Mouse (Mus musculus) hindbrain, embryonic 13.5 days (tissue): Measurements from ENCODE around the gene St6galnac5. TPM values are rescaled to one million over a fixed set of nuclear protein-coding genes. Genes with fewer than 3 reads are reported as not detected.

ENCODE experiments used
- ATAC-seq: fragments of 200-750 bp; cut with Nextera tagmentation; 2 replicates; pipeline ENCODE4 v1.8.0; 2017; ENCODE audit warnings: moderate TSS enrichment; ENCODE audit not compliant: low FRiP score
- H3K27ac ChIP-seq: fragments of 300-500 bp; sonication (generic); 2 replicates; pipeline ENCODE4 v1.5.1; 2015; ENCODE audit warnings: inconsistent platforms, mild to moderate bottlenecking, moderate library complexity
- H3K27me3 ChIP-seq: fragments of 300-500 bp; sonication (generic); 2 replicates; pipeline ENCODE4 v1.6.1; 2015; ENCODE audit warnings: mild to moderate bottlenecking, inconsistent platforms
- H3K36me3 ChIP-seq: fragments of 300-500 bp; sonication (generic); 2 replicates; pipeline ENCODE4 v1.6.1; 2015; ENCODE audit warnings: mild to moderate bottlenecking, inconsistent platforms
- H3K4me1 ChIP-seq: fragments of 300-500 bp; sonication (generic); replicated peaks from 2 replicates; pipeline ENCODE4 v1.6.1; 2015; ENCODE audit warnings: inconsistent platforms
- H3K4me2 ChIP-seq: fragments of 300-500 bp; sonication (generic); 2 replicates; pipeline ENCODE4 v1.6.1; 2015; ENCODE audit warnings: inconsistent platforms, mild to moderate bottlenecking, moderate library complexity
- H3K4me3 ChIP-seq: fragments of 300-500 bp; sonication (generic); 2 replicates; pipeline ENCODE4 v1.5.1; 2015; ENCODE audit warnings: mild to moderate bottlenecking, inconsistent platforms
- H3K9ac ChIP-seq: fragments of 300-500 bp; sonication (generic); 2 replicates; pipeline ENCODE4 v1.6.1; 2015; ENCODE audit warnings: mild to moderate bottlenecking, inconsistent platforms
- H3K9me3 ChIP-seq: fragments of 300-500 bp; sonication (generic); 2 replicates; pipeline ENCODE4 v1.6.1; 2016; ENCODE audit warnings: inconsistent platforms
- WGBS: fragments of 180-500 bp; shearing (Covaris S2); methylation state at CpG from one replicate; pipeline ENCODE4 v1.1.7; 2015; 5-methylcytosine and 5-hydroxymethylcytosine counted together
- polyA plus RNA-seq: library from polyadenylated mRNA; unstranded; fragments of >200 nt; fragmentation: Nextera tagmentation; extraction: Ambion mirVana; gene quantifications from 2 replicates; pipeline ENCODE4 v1.2.1, GENCODE M21; 2015

Gene St6galnac5
- polyA plus RNA-seq, 1 experiment from 2014 or later: 18.6 TPM

DNA sequence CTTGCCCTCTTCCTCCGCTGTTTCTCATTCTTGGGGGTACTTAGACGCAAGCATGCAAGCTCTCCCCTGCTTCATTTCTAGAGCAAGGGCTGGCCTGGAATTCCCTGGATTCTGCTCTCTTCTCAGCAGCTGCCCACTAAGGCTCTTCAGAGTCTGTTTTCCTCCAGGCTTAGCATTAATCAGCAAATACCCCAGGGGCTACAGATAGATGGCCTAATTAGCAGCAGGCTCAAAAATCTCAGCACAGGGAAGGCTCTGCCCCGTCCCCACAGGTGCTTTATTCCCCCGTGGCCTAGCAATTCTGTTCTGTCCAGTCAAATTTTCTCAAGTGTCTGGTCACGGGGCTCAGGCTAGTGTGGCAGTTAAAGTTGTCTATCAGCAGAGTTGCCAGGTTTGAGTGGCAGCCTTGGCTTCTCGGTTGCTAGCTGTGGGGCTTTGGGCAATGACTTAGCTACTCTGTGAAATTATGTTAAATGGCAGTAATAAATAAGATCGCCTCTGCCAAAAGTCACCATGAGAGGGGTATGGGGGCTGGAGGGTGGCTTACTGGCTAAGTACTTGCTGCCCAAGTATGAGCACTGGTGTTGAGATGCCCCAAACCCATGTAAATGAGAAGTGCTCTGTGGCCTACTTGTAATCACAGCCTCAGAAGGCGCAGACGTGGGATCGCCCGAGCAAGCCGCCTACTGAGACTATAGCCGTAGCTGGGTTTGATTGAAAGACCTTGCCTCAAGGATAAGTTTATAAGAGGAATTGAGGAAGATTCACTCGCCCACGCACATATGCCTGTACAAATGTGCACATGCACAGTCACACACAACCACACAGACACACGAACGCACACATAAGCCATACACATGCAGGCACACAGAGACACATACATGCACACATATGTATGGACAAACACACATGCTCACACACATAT lies 107.4 kb downstream of the St6galnac5 start:
- no peak for ATAC-seq
- H3K4me2 ChIP-seq: no peak overlapping the region
- 67% methylated on average over 17 of the region's 17 CpGs for WGBS

DNA sequence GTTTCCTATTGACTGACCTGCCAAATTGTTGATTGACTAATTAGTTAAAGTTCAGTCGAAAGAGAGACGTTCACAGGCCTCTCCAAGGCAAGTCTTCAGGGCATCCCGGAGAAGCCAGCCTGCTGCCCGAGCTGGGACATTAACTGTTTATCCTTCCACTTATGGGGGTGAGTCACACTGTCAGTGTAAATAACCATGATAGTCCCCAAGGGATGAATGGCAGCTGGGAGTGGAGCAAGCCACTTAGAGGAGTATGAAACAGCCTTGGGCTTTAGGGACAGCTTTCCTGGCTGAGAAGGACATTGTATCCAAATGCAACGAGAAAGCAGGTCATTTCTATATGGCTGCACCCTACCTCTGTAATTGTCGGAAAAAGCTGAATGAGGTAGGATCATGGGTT lies 109.5 kb downstream of the St6galnac5 start:
- Histone ChIP-seq H3K27ac (peak overlapping the region; percentile 68), H3K9me3 (no peaks in the 10 kb centered on the region), H3K36me3 (no peaks in the 10 kb centered on the region), H3K4me3 (no peak overlapping the region), H3K4me1 (peaks cover 43% of the 10 kb centered on the region), H3K4me2 (peak overlapping the region; percentile 9; the same call in 1 of the 2 replicates), H3K27me3 (no peaks in the 10 kb centered on the region), H3K9ac (0 out of 2 replicates have a peak overlapping the region, but pooled peaks have one; percentile 46)
- 0 out of 2 replicates have a peak, but pooled peaks have one; percentile 22 for ATAC-seq
- 26% methylated on average over 6 of the region's 6 CpGs for WGBS

More for the DNA sequence above, 107.4 kb downstream of the St6galnac5 start:
- H3K9me3 ChIP-seq: no peaks in the 10 kb centered on the region
- no peaks in the 10 kb centered on the region for H3K27me3 ChIP-seq
- H3K4me1 ChIP-seq: peaks cover 36% of the 10 kb centered on the region
- H3K27ac ChIP-seq: peak overlapping the region; percentile 3; the same call in 1 of the 2 replicates
- no peaks in the 10 kb centered on the region for H3K36me3 ChIP-seq
- no peak overlapping the region for H3K9ac ChIP-seq
- H3K4me3 ChIP-seq: no peak overlapping the region

DNA sequence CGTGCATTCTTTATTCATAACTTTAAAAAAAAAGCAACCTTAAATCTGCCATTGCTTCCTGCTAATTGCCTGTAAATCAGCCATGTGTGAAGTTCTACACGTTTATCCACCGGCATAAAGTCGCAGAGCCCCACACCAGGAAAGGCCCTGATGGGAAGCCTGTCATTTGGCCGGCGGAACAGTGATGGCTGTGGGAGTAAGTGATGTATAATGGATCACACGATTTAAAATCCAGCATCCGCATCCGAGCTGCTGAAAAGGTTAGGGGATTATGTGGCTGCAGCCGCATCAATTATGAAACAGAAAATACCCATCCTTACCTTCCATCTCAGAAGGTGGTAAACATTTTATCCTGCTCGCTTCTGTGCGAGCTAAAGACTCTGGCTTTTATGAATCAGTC lies 110.0 kb downstream of the St6galnac5 start:
- peak overlapping the region; percentile 9; the same call in 1 of the 2 replicates for H3K4me2 ChIP-seq
- WGBS: 44% methylated on average over 12 of the region's 12 CpGs

DNA sequence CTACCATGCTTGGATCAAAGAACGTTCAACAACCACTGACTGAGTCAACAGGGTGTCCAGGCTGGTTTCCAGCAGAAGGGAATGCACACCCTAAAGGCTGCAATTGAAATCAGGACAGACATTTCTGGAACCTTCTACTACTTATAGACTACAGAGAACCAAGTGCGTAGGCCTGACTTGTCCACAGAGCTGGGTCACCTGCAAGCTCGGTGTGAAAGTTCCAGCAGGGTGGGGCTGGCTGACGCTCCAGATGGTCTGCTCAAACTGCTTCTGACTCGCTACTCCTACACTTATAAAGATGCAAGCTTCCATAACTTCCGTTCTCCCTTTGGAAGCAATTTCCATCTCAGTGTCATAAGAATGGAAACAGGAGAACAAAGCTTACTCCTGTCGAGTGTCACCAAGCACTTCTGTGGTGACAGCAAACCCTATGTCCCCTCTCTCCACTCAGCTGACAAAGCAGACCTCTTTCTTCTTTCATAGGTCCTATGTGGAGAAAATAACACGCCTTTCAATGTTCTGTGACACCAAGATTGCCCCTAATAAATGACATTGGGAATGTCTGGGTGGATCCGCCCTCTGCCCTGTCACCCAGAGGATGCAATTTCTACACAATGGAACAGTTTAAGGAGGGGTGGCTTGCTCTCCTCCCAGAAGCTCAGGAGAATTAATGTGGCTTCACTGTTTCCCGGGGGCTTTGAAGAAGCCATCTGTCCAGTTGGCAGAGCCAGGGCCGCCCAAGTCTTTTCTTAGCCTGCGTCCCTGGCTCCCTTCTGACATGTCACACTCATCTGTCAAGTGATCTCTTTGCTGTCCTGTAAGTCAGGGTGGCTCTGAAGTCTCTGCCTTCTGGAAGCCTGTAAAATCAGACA lies 114.2 kb downstream of the St6galnac5 start:
- ATAC-seq: no peak
- Histone ChIP-seq H3K4me1 (peaks cover 43% of the 10 kb centered on the region), H3K4me3 (no peak overlapping the region), H3K27ac (0 out of 2 replicates have a peak overlapping the region, but pooled peaks have one; percentile 10), H3K9ac (no peak overlapping the region), H3K4me2 (no peak overlapping the region), H3K36me3 (peaks cover 5% of the 10 kb centered on the region; the same call in 1 of the 2 replicates), H3K27me3 (no peaks in the 10 kb centered on the region), H3K9me3 (no peaks in the 10 kb centered on the region)
- WGBS: 47% methylated on average over 12 of the region's 12 CpGs

More for the DNA sequence above, 110.0 kb downstream of the St6galnac5 start:
- ATAC-seq: no peak
- peak overlapping the region; percentile 68 for H3K27ac ChIP-seq
- no peaks in the 10 kb centered on the region for H3K36me3 ChIP-seq
- H3K9ac ChIP-seq: peak overlapping the region; percentile 46; the same call in 1 of the 2 replicates
- peaks cover 43% of the 10 kb centered on the region for H3K4me1 ChIP-seq
- no peak overlapping the region for H3K4me3 ChIP-seq
- no peaks in the 10 kb centered on the region for H3K9me3 ChIP-seq
- no peaks in the 10 kb centered on the region for H3K27me3 ChIP-seq

DNA sequence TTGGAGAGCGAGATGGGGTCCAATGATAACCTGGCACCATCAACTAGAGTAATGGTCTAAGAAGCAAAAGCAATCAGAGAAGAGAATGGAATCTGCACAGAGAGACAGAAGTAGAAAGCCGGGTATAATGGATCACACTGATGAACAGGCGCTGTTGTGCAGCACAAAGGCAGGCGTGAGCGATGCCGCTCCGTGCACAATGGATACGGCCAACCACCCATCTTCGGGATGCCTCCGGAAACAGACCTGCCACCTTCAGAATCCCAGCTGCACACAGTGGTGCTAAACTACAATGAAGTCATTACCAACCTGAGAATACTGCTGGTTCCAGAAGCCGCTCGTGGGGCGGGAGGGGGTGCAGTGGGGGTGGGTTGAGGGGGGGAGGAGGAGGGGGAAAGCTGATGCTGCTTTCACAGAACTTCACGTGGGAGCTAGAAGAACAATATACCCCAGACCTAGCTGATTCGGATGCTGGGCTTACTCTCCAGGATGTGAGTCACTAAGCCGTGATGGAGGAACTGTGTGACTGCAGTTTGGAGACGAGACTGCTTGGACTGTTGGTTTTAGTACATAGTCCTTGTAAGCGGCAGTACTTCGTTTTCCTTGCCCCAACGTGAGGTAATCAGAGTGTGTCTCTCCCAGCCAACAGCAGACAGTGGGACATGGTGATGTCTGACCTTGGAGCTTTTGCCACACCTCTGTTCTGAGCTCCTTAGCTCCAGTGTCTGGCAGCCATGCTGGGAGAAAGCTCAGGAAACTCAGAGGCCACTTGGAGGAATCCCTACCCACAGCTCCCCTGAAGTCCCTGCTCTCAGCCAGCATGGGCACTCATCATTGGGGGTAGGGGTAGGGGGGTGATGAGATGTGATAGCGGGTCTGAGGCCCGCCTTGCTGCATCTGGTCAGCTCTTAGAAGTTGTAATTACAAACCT lies 115.7 kb downstream of the St6galnac5 start:
- 59% methylated on average over 22 of the region's 22 CpGs for WGBS
- ATAC-seq: peak; percentile 65
- Histone ChIP-seq H3K4me1 (peaks cover 29% of the 10 kb centered on the region), H3K27ac (peak overlapping the region; percentile 62), H3K4me3 (no peak overlapping the region), H3K36me3 (peaks cover 5% of the 10 kb centered on the region; the same call in 1 of the 2 replicates), H3K27me3 (no peaks in the 10 kb centered on the region), H3K9ac (peak overlapping the region; percentile 36; the same call in 1 of the 2 replicates), H3K4me2 (peak overlapping the region; percentile 32; the same call in 1 of the 2 replicates), H3K9me3 (no peaks in the 10 kb centered on the region)

DNA sequence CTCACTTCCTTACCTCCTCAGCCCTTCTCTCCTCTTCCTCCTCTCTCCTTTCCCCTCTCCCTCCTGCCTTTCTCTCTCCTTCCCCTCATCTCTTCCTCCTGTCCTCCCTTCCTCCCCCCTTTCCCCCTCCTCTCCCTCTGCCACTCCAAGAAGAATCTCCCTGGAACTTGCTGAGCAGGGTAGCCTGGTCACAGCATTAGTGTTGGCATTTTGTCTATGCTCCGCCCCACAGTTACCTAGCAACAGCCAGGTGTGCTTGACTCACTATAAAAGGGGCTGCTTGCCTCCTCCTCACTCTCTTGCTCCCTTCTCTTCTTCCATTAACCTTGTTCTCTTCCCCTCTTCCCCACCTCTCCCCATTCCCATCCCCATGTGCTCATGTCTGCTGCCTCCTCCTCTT lies 120.1 kb downstream of the St6galnac5 start:
- no peak overlapping the region for H3K4me2 ChIP-seq
- ATAC-seq: no peak

DNA sequence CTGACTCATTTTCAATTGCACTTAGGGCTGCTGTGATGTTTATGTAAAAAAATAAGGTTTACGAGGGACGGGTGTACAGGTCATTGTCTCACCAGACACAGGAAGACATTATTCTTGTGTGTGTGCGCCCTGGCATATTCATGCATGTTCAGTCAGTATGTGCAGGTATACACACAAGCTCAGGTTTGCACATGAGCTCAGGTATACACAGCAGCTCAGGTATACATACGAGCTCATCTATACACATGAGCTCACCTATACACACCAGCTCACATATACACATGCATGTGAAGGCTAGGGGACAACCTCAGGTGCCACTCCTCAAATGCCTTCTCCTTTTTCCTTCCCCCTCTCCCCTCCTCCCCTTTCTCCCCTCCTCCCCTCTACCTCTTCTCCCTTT lies 120.6 kb downstream of the St6galnac5 start:
- H3K9me3 ChIP-seq: no peaks in the 10 kb centered on the region
- no peak overlapping the region for H3K4me2 ChIP-seq
- WGBS: 83% methylated on average over 4 of the region's 4 CpGs
- ATAC-seq: no peak
- H3K9ac ChIP-seq: no peak overlapping the region
- H3K36me3 ChIP-seq: peaks cover 5% of the 10 kb centered on the region; the same call in 1 of the 2 replicates
- no peaks in the 10 kb centered on the region for H3K27me3 ChIP-seq
- no peak overlapping the region for H3K27ac ChIP-seq
- H3K4me3 ChIP-seq: no peak overlapping the region
- H3K4me1 ChIP-seq: peaks cover 18% of the 10 kb centered on the region

More for the DNA sequence above, 120.1 kb downstream of the St6galnac5 start:
- WGBS: 75% methylated on average over 1 of the region's 1 CpGs
- Histone ChIP-seq H3K4me3 (no peak overlapping the region), H3K27ac (no peak overlapping the region), H3K27me3 (no peaks in the 10 kb centered on the region), H3K9me3 (no peaks in the 10 kb centered on the region), H3K4me1 (peaks cover 21% of the 10 kb centered on the region), H3K9ac (no peak overlapping the region), H3K36me3 (peaks cover 5% of the 10 kb centered on the region; the same call in 1 of the 2 replicates)

DNA sequence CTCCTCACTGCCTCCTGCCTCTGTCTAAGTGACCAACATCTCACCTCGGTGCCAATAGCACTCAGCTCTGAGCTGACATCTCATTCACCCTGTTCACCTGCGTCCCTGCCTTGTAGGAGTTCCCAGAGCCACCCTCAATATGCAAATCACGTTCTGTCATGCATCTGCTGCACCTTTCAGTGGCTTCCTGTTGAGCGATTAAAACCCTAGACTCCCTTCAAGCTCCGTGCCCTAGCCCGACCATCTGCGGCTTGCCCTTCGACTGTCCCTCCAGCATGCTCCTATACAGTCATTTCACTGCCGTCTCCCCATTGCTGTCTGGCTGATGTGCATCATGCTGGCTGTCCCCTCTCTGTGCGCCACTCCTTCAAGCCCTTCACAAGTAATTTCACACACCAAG lies 126.0 kb downstream of the St6galnac5 start:
- Histone ChIP-seq H3K9me3 (no peaks in the 10 kb centered on the region), H3K27me3 (no peaks in the 10 kb centered on the region), H3K4me2 (no peak overlapping the region), H3K36me3 (no peaks in the 10 kb centered on the region), H3K9ac (no peak overlapping the region), H3K4me3 (no peak overlapping the region), H3K4me1 (peaks cover 28% of the 10 kb centered on the region), H3K27ac (peak overlapping the region; percentile 15; the same call in 1 of the 2 replicates)
- ATAC-seq: 0 out of 2 replicates have a peak, but pooled peaks have one; percentile 43
- WGBS: 43% methylated on average over 10 of the region's 10 CpGs

DNA sequence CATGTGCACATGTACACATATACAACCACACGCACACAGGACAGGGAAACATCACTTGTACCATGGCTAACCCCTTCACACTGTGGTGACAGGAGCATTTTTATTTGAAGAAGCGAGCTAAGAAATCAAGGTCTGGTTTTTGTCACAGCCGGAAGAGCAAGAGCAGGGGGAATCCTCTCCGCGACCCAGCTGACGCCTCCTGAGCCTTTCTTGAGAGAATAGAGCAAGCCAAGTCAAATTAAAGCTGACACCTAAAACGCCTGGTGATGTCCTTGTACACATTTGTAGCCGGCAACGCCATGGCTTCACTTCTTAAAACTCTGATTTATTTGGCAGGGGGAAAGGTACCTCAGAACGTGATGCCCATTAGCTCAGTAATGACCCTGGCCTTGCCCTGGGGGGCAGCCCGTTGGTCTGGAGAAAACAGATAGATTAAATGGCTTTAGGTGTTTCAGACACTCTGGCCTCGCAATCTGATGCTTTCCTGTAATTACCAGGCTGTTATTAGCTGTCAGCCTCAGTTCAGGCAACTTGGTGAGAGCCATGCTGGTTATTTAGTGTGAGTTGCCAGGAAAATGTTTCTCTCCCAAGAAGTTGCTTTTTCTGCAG lies 126.9 kb downstream of the St6galnac5 start:
- no peak for ATAC-seq
- 54% methylated on average over 12 of the region's 12 CpGs for WGBS
- Histone ChIP-seq H3K27ac (peak overlapping the region; percentile 20; the same call in 1 of the 2 replicates), H3K27me3 (no peaks in the 10 kb centered on the region), H3K36me3 (no peaks in the 10 kb centered on the region), H3K4me3 (no peak overlapping the region), H3K4me1 (peaks cover 28% of the 10 kb centered on the region), H3K9ac (no peak overlapping the region), H3K9me3 (no peaks in the 10 kb centered on the region), H3K4me2 (no peak overlapping the region)

DNA sequence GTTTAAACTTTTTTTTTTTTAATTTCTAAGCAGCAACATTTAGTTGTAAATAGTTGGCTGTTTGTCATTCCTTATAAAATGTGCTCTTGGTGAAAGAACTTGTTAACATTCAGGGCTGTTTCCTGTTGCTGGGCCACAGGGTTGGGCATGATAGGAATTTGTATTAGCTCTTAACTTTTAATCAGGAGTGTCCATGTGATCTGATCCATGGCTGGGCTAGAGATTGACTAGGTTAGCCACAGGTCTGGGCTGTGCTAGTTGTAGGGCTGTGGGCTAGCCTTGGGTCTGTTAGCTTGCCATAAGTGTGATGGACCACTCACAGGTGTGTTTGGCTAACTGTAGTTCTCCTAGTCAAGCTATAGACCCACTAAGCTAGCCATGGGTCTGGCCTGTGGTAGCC lies 138.1 kb downstream of the St6galnac5 start:
- H3K4me3 ChIP-seq: no peak overlapping the region
- H3K9me3 ChIP-seq: no peaks in the 10 kb centered on the region
- peaks cover 32% of the 10 kb centered on the region for H3K4me1 ChIP-seq
- no peak overlapping the region for H3K9ac ChIP-seq
- ATAC-seq: no peak
- H3K4me2 ChIP-seq: no peak overlapping the region
- no peak overlapping the region for H3K27ac ChIP-seq
- H3K36me3 ChIP-seq: no peaks in the 10 kb centered on the region; the same call in 1 of the 2 replicates
- no peaks in the 10 kb centered on the region for H3K27me3 ChIP-seq

DNA sequence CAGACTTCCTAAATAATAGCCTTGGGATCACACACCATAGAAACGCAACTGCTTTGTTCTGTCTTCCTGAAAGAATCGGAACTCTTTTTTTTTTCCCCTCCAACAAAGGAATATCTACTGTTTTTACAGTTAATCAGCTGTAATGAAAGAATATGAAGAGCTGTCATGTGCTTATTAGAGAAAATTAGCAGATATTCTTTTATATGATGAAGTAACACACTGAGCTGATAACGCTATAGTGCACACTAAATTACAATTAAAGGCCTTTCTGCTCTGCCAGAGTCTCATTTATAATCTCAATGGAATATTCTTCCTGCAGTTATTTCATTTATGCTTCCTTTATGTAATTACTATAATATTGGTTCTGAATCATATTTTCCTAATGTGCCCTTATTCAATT lies 139.4 kb downstream of the St6galnac5 start:
- no peak overlapping the region for H3K4me2 ChIP-seq
- peak overlapping the region; percentile 23; the same call in 1 of the 2 replicates for H3K27ac ChIP-seq

More for the DNA sequence above, 139.4 kb downstream of the St6galnac5 start:
- H3K9me3 ChIP-seq: no peaks in the 10 kb centered on the region
- no peaks in the 10 kb centered on the region for H3K27me3 ChIP-seq
- no peak overlapping the region for H3K9ac ChIP-seq
- 47% methylated on average over 3 of the region's 3 CpGs for WGBS
- no peaks in the 10 kb centered on the region; the same call in 1 of the 2 replicates for H3K36me3 ChIP-seq
- ATAC-seq: no peak
- H3K4me3 ChIP-seq: no peak overlapping the region
- H3K4me1 ChIP-seq: peaks cover 32% of the 10 kb centered on the region
